20 mouse cellular contexts compared by ENCODE assay signal in genomic region chr1:187964829-187965760, GRCm38 (mm10).
A peak's percentile ranks its signal among the peaks of the same experiment; 100 is the strongest.
DNase-seq lines count a peak whose midpoint lies in the region; ATAC-seq and TF ChIP-seq lines count a peak whose summit lies in the region.
"Had no signal": no experiment of that assay in that cellular context is flagged by ENCODE, and none has a peak within 500 bp of the region (broad histone marks: within the 10 kb centered on the region; RNA-seq: fewer than 3 reads in every experiment).

No protein-coding gene starts in this region.

- WGBS in forebrain, embryonic 12.5 days, result 12% methylated on average over 18 of the region's 18 CpGs
- WGBS in forebrain, embryonic 10.5 days, result 34% methylated on average over 18 of the region's 18 CpGs
- 23% methylated on average over 18 of the region's 18 CpGs for WGBS in heart, postnatal 0 days
- 20% methylated on average over 18 of the region's 18 CpGs for whole genome bisulfite sequencing in midbrain, embryonic 15.5 days
- 51% methylated on average over 18 of the region's 18 CpGs for WGBS in liver, embryonic 12.5 days (ENCODE audit: insufficient replicate concordance)

- ATAC-seq in forebrain, embryonic 12.5 days (ENCODE audit: low FRiP score), result peak; percentile 44; the same call in 1 of the 2 replicates
- no peak for ATAC-seq in heart, postnatal 0 days (ENCODE audit: insufficient read depth, low read depth)
- no peak for ATAC-seq in midbrain, embryonic 15.5 days (replicated peaks)
- no peak for ATAC-seq in liver, embryonic 12.5 days
- ATAC-seq: hindbrain, embryonic 16.5 days had no signal

- no peak for TF ChIP-seq CTCF in heart, postnatal 0 days (IDR thresholded peaks at IDR 0.05; ENCODE audit: low read depth)

- peaks cover 57% of the 10 kb centered on the region for H3K27me3 ChIP-seq in forebrain, embryonic 12.5 days
- peaks cover 94% of the 10 kb centered on the region for H3K27me3 ChIP-seq in forebrain, embryonic 10.5 days (ENCODE audit: poor library complexity, severe bottlenecking)
- no peaks in the 10 kb centered on the region for H3K27me3 ChIP-seq in heart, postnatal 0 days (ENCODE audit: control insufficient read depth, insufficient read depth, low read length)
- H3K27me3 ChIP-seq in midbrain, embryonic 15.5 days (replicated peaks), result no peaks in the 10 kb centered on the region; the same call in 1 of the 2 replicates
- H3K27me3 ChIP-seq in liver, embryonic 12.5 days (replicated peaks), result no peaks in the 10 kb centered on the region
- H3K27me3 ChIP-seq: CH12.LX; embryonic facial prominence, embryonic 15.5 days; megakaryocyte, embryonic 14.5 days had no signal

- no peak overlapping the region for H3K27ac ChIP-seq in forebrain, embryonic 12.5 days
- no peak overlapping the region for H3K27ac ChIP-seq in forebrain, embryonic 10.5 days
- H3K27ac ChIP-seq in heart, postnatal 0 days (ENCODE audit: low read depth), result peak overlapping the region; percentile 31; the same call in 1 of the 2 replicates
- 0 out of 2 replicates have a peak overlapping the region, but pooled peaks have one; percentile 8 for H3K27ac ChIP-seq in midbrain, embryonic 15.5 days
- no peak overlapping the region for H3K27ac ChIP-seq in liver, embryonic 12.5 days
- H3K27ac ChIP-seq: embryonic facial prominence, embryonic 15.5 days; gastrocnemius, adult 2 months had no signal

- no peaks in the 10 kb centered on the region for H3K9me3 ChIP-seq in forebrain, embryonic 12.5 days
- H3K9me3 ChIP-seq in forebrain, embryonic 10.5 days, result no peaks in the 10 kb centered on the region
- H3K9me3 ChIP-seq in heart, postnatal 0 days (replicated peaks; ENCODE audit: control insufficient read depth, low read length), result no peaks in the 10 kb centered on the region
- no peaks in the 10 kb centered on the region for H3K9me3 ChIP-seq in midbrain, embryonic 15.5 days
- H3K9me3 ChIP-seq in liver, embryonic 12.5 days (replicated peaks), result no peaks in the 10 kb centered on the region
- H3K9me3 ChIP-seq: embryonic facial prominence, embryonic 15.5 days had no signal

- no peak overlapping the region for H3K9ac ChIP-seq in forebrain, embryonic 12.5 days
- no peak overlapping the region for H3K9ac ChIP-seq in heart, postnatal 0 days (replicated peaks; ENCODE audit: low read depth, low read length)
- H3K9ac ChIP-seq in midbrain, embryonic 15.5 days, result no peak overlapping the region
- no peak overlapping the region for H3K9ac ChIP-seq in liver, embryonic 12.5 days
- H3K9ac ChIP-seq: embryonic facial prominence, embryonic 15.5 days; liver, postnatal 0 days had no signal

- peak overlapping the region; percentile 13 for H3K4me2 ChIP-seq in forebrain, embryonic 12.5 days
- H3K4me2 ChIP-seq in heart, postnatal 0 days (ENCODE audit: low read depth, low read length), result 0 out of 2 replicates have a peak overlapping the region, but pooled peaks have one; percentile 3
- H3K4me2 ChIP-seq in midbrain, embryonic 15.5 days, result no peak overlapping the region
- H3K4me2 ChIP-seq in liver, embryonic 12.5 days, result no peak overlapping the region
- H3K4me2 ChIP-seq: embryonic facial prominence, embryonic 15.5 days had no signal

- DNase-seq in forebrain, embryonic 10.5 days (ENCODE audit: extremely low spot score, low spot score), result no peak
- no peak for DNase-seq in heart, postnatal 0 days (ENCODE audit: low spot score)
- no peak for DNase-seq in heart, postnatal 4 days
- DNase-seq in embryo, embryonic 10.5 days (ENCODE audit: low spot score), result peak; percentile 34
- no peak for DNase-seq in urinary bladder, adult 2 months (ENCODE audit: low spot score)
- DNase-seq: adrenal gland, adult 2 months; cerebellum, postnatal 25 days; gastrocnemius, adult 2 months; heart, adult 18-20 months; layer of hippocampus, adult 9-11 months; liver, postnatal 0 days; lung, postnatal 14 days; thymus, adult 2 months had no signal

- no peaks in the 10 kb centered on the region for H3K36me3 ChIP-seq in forebrain, embryonic 12.5 days (replicated peaks)
- H3K36me3 ChIP-seq in forebrain, embryonic 10.5 days (replicated peaks), result no peaks in the 10 kb centered on the region
- no peaks in the 10 kb centered on the region for H3K36me3 ChIP-seq in heart, postnatal 0 days (replicated peaks; ENCODE audit: control insufficient read depth, insufficient read depth, low read length)
- H3K36me3 ChIP-seq in midbrain, embryonic 15.5 days (replicated peaks), result no peaks in the 10 kb centered on the region
- no peaks in the 10 kb centered on the region for H3K36me3 ChIP-seq in liver, embryonic 12.5 days
- H3K36me3 ChIP-seq: embryonic facial prominence, embryonic 15.5 days had no signal

- no peak for TF ChIP-seq EP300 in heart, postnatal 0 days (IDR thresholded peaks at IDR 0.05; ENCODE audit: low read depth)

- no peak overlapping the region for H3K4me3 ChIP-seq in forebrain, embryonic 12.5 days (replicated peaks)
- H3K4me3 ChIP-seq in forebrain, embryonic 10.5 days, result no peak overlapping the region
- no peak overlapping the region for H3K4me3 ChIP-seq in heart, postnatal 0 days (ENCODE audit: low read depth, low read length)
- H3K4me3 ChIP-seq in midbrain, embryonic 15.5 days, result no peak overlapping the region
- H3K4me3 ChIP-seq in liver, embryonic 12.5 days, result no peak overlapping the region
- H3K4me3 ChIP-seq: embryonic facial prominence, embryonic 15.5 days; gastrocnemius, adult 2 months; megakaryocyte, embryonic 14.5 days had no signal

- peaks cover 21% of the 10 kb centered on the region for H3K4me1 ChIP-seq in forebrain, embryonic 12.5 days
- H3K4me1 ChIP-seq in forebrain, embryonic 10.5 days, result peaks cover 23% of the 10 kb centered on the region
- H3K4me1 ChIP-seq in heart, postnatal 0 days (ENCODE audit: control insufficient read depth, insufficient read depth), result peaks cover 13% of the 10 kb centered on the region
- peaks cover 6% of the 10 kb centered on the region for H3K4me1 ChIP-seq in midbrain, embryonic 15.5 days
- no peaks in the 10 kb centered on the region for H3K4me1 ChIP-seq in liver, embryonic 12.5 days
- H3K4me1 ChIP-seq: embryonic facial prominence, embryonic 15.5 days; megakaryocyte, embryonic 14.5 days had no signal

Comparison
In these comparisons a context has a peak if more than half of its experiments do, and no peak if none do; other contexts are left out.
1. H3K27ac ChIP-seq: peak in heart, postnatal 0 days (single experiment) and midbrain, embryonic 15.5 days (single experiment); none in forebrain, embryonic 12.5 days (single experiment), forebrain, embryonic 10.5 days (single experiment) and liver, embryonic 12.5 days (single experiment).
2. H3K4me2 ChIP-seq: peak in forebrain, embryonic 12.5 days (single experiment) and heart, postnatal 0 days (single experiment); none in midbrain, embryonic 15.5 days (single experiment) and liver, embryonic 12.5 days (single experiment).